Mouse (Mus musculus) megakaryocyte-erythroid progenitor cell, adult 5-6 weeks (primary cell): ENCODE data around the gene Pex7. TPM values are rescaled to one million over a fixed set of nuclear protein-coding genes. Genes with fewer than 3 reads are reported as not detected.

Source experiments
- ATAC-seq: replicated peaks from 2 replicates; pipeline ENCODE4 v1.8.0; 2016; ENCODE audit warnings: mild to moderate bottlenecking, inconsistent platforms; ENCODE audit not compliant: severe bottlenecking, poor library complexity, low FRiP score, low TSS enrichment
- total RNA-seq, 2 experiments: library from RNA; stranded (forward) in 1 of 2; stranded (reverse) in 1 of 2; fragments of 200-1000, 215-1000 nt in 1 of 2; fragments of >200 nt in 1 of 2; fragmentation: Nextera tagmentation in 1 of 2; gene quantifications; 2 replicates each; pipeline ENCODE4 v1.2.3; 2014 to 2017

Pex7 gene
- total RNA-seq (2014; fragmentation: Nextera tagmentation) (21.9 and 28.2 TPM in 2 replicates), total RNA-seq (2017) (16.0 and 20.9 TPM in 2 replicates)

GRCm38 (mm10) chr10:19907246-19907804 is at the start of gene Pex7:
Pex7 (minus strand) TSS chr10:19907689.
- ATAC-seq, result peak; percentile 94

- ATAC-seq, result no peak
Measured at GRCm38 (mm10) chr10:19956745-19957144, 49.3 kb upstream of the Pex7 start.

GRCm38 (mm10) chr10:19955817-19956216 is 48.3 kb upstream of the Pex7 start:
- ATAC-seq, result no peak

GRCm38 (mm10) chr10:19954572-19954971 is 47.1 kb upstream of the Pex7 start:
- ATAC-seq, result peak; percentile 73

- no peak for ATAC-seq
Measured at GRCm38 (mm10) chr10:19953032-19953761, 45.7 kb upstream of the Pex7 start.

- ATAC-seq, result no peak
Measured at GRCm38 (mm10) chr10:19949106-19949505, 41.6 kb upstream of the Pex7 start.

GRCm38 (mm10) chr10:19948381-19948780 is 40.9 kb upstream of the Pex7 start:
- no peak for ATAC-seq

- no peak for ATAC-seq
Measured at GRCm38 (mm10) chr10:19947901-19948300, 40.4 kb upstream of the Pex7 start.

GRCm38 (mm10) chr10:19947441-19947840 is 40.0 kb upstream of the Pex7 start:
- ATAC-seq, result no peak

GRCm38 (mm10) chr10:19946644-19947043 is 39.2 kb upstream of the Pex7 start:
- ATAC-seq, result no peak

GRCm38 (mm10) chr10:19945651-19946050 is 38.2 kb upstream of the Pex7 start:
- no peak for ATAC-seq

GRCm38 (mm10) chr10:19942621-19943020 is 35.1 kb upstream of the Pex7 start:
- ATAC-seq, result no peak

GRCm38 (mm10) chr10:19941914-19942313 is 34.4 kb upstream of the Pex7 start:
- ATAC-seq, result no peak

GRCm38 (mm10) chr10:19941063-19941462 is 33.6 kb upstream of the Pex7 start:
- ATAC-seq, result 0 out of 2 replicates have a peak, but pooled peaks have one; percentile 16

- ATAC-seq, result no peak
Measured at GRCm38 (mm10) chr10:19940626-19941025, 33.1 kb upstream of the Pex7 start.

- ATAC-seq, result no peak
Measured at GRCm38 (mm10) chr10:19940127-19940526, 32.6 kb upstream of the Pex7 start.

GRCm38 (mm10) chr10:19939282-19939705 is 31.8 kb upstream of the Pex7 start:
- peak; percentile 73 for ATAC-seq

GRCm38 (mm10) chr10:19938738-19939137 is 31.2 kb upstream of the Pex7 start:
- ATAC-seq, result no peak

GRCm38 (mm10) chr10:19936961-19937708 is 29.6 kb upstream of the Pex7 start:
- ATAC-seq, result no peak

- no peak for ATAC-seq
Measured at GRCm38 (mm10) chr10:19935821-19936367, 28.4 kb upstream of the Pex7 start.
